Mouse (Mus musculus) heart, postnatal 10 days (tissue): Measurements from ENCODE around the gene Amz1. TPM values are rescaled to one million over a fixed set of nuclear protein-coding genes. Genes with fewer than 3 reads are reported as not detected.

Experiments
- DNase-seq, 2 experiments: peaks; one replicate each; pipeline ENCODE4 v3.0.0; 2021
- intact Hi-C: fragments of 180-260 bp; cut with DNase I; formaldehyde crosslinking; loops from one replicate; pipeline ENCODE4 v1.15.1; 2025
- total RNA-seq, 2 experiments: library from RNA; stranded (reverse); gene quantifications; 2 replicates each; pipeline ENCODE4 v1.2.3; 2021

Gene Amz1
- total RNA-seq, 2 experiments from 2014 or later = 0.74 to 0.84 TPM

DNA sequence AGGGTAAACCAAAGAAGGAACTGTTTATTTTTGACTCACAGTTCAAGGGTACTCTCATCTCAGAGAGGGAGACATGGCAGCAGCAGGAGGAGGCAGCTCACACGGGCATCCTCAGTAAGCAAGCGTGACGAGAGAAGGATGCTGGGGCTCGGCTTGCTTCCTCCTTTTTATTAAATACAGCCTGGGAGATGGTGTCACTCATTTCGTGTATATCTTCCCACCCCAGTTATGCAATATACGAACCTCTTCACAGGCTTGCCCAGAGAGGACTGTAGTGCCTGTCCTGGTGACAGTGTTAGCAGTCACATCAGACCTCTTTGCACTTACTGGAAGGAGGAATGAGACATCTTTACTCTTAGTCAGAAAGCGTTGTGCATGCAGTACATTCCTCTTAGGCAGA lies 3.2 kb upstream of the Amz1 start:
- no peak for DNase-seq
- intact Hi-C loops = no loop called here

DNA sequence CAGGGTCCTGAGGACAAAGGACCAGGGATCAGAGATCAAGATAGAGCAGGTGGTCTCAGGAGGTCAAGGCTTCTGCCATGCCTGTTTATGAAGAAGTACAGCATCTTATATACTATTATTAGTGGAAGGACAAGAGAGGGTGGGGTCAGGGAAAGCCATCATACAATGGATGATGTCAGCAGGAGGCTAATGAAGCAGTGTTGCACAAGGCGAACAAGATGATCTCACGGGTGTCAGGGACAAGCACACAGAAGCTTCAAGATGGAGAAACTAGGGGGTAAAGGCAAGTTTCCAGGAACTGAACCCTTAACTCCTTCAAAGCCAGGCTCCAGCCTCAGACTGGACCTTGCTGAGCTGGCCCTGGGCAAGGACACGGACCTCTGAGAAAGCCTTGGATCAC lies 1.8 kb upstream of the Amz1 start:
- no peak for DNase-seq
- intact Hi-C loops = no loop called here

DNA sequence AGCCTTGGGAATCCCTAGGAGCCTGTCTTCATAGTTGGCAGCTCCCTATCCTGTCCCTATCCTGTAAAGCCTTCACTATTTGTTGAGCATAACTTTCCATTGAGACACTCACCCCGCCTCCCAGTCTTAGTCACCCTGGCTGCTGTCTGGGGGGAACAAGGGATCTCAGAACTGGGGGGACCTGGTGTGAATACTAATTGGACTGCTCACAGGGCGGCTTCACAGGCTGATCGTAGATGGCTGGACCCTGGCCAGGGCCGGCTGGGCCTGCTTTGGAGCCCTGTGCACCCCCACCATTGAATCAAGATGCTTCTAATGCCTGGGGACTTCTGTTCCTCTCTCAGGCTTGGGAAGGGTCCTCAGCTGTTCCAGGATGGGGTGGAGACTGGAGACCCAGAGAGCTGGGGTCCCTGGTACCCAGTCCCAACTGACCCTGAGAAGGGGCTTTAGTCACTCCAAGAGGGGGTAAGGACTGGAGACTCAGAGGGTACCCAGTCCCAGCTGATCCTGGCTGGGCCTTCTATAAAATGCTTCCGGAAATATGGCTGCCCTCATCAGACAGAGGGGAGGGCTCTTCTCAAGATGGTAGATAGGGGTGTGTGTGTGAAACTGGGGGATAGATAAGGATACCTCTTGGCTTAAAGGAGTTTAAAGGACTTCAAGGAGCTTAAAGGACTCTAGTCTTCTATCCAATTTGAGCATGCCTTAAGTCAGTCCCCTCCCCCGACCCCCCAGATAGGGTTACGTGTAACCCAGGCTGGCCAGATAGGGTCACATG lies 2.3 kb downstream of the Amz1 start:
- DNase-seq = no peak

DNA sequence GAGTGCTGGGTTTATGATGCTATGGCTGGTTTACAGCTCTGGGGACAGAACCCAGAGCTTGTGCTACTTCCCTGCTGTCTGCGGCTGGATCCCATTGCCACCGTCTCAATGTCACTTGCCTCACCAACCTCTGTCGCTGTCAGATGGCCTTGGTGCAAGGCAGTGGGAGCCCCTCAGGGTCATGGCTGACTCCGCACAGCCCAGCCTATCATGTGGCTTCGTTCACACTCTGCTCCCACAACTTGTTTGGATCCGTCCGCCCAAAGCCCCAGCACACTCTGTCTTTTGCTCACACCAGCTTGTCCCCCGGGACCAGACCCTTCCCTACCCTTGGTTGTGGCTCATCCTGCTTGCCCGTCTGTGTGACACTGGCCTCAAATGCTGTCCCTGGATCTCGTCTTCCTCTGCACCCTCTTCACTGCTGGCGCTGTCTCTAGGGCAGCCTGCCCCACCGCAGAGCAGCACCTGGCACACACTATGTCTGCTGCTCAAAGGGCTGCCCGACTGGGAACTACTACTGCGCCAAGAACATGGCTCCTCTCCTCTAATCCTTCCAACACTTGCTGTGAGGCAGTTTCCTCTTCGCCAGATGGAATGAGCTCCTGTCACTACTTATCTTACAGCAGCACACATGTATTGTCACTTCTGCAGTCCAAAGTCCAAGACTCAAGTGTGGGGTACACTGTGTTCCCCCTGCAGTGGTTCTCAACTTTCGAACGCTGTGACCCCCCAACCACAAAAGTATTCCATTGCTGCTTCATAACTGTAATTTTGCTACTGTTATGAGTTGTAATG lies 3.2 kb downstream of the Amz1 start:
- DNase-seq = no peak
- intact Hi-C loops = no loop called here

More for the DNA sequence above, 2.3 kb downstream of the Amz1 start:
- intact Hi-C loops = no loop called here

DNA sequence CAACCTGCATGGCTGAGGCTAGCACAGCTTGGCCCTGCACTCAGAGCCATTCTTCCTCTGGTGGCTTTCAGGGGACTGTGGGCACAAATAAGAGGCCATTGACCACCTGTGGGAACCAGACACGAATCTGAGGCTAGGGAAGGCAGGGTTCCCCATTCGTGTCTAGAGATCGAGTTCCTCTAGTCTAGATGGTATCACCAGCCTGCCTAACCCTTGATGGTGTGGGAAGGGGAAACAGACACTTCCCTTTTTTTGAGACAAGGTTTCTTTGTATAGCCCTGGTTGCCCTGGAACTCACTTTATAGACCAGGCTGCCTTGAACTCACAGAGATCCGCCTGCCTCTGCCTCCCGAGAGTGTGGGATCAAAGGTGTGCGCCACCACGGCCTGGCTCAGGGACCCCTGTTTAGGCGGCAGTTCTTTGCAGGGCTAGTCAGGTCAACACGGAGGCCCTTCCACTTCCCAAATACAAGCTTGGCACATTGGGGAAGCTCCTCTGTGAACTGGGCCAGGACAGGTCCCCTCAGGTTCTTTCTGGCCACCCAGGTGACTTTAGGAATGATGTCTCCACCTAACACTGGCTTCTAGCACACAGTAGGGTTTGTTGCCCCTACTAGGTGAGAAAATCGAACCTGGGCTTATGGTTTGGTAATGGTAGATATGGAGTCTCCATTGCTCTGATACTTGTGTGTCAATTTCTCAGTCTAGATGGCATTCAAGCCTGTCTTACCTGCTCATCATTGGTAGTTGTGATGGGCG lies 7.3 kb downstream of the Amz1 start:
- intact Hi-C loops = no loop called here
- no peak for DNase-seq

DNA sequence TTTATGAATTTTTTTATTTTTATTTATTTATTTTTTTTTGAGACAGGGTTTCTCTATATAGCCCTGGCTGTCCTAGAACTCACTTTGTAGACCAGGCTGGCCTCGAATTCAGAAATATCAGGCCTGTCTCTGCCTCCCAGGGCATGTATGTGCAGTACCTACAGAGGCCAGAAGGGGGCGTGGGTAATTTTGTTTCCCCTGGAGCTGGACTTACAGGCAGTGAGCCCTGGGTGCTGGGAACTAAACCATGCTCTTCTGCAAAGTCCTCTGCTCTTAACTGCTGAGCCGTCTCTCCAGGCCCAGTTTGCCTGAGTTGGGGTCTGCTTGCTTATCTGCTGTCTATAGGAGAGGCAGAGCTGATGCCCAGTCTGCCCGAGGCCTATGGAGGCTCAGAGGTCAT lies 8.3 kb downstream of the Amz1 start:
- intact Hi-C loops = no loop called here

DNA sequence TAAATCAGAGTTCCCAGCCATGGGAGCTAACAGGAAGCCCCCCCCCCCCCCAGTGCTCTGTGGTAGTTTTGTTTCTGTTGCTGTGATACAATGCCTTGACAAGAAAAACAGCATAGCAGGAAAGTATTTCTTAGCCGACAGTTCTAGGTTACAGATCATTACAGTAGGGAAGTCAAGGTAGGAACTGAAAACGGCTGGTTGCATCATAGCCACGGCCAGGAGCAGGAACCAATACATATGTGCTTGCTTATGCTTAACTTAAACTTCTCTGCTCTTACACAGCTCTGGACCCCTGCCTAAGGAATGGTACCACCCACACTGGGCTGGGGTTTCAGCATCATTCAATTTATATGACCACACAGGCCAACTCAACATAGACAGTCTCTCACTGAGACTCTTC lies 9.4 kb downstream of the Amz1 start:
- no peak for DNase-seq
- intact Hi-C loops = no loop called here

More for the DNA sequence above, 8.3 kb downstream of the Amz1 start:
- no peak for DNase-seq

DNA sequence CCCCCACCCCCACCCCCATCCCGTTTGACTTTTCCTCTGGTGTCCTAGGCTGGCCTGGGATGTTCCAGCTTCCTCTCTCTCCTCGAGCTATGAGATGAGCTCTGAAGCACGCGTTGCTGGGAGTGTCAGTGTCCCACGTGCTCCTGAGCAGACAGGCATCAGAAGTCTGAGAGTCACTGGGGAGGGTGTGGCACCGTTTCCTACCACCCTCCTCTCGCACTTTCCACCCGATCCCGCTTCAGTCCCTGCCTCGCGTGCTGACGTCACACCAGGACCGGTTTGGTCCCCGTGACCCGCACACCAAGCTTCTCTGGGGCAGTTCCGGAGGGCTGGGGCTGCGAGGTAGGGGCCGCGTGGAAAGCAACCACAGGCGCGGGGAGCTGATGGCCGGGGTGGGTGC lies 11.4 kb downstream of the Amz1 start:
- intact Hi-C loops = no loop called here
- peak; percentile 30 to 32 for DNase-seq

DNA sequence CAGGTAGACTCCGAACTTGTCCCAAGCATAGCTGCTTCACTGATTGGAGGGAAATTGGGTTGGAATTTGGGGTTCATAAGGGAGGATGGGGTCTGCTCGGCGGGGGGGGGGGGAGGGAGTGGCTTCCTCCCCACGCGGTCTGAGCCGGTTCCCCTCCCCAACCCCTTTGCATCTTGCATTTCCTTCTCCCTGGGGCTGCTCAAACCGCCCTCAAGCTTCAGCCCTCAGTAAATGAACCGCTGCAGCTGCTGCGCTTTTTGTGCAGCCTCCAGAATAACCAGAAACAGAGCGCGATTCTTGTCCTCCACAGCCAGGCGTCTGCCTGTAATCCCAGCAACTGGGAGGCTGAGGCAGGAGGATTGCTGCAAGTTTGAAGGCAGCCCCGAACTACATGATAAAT lies 12.2 kb downstream of the Amz1 start:
- intact Hi-C loops = no loop called here
- DNase-seq = no peak

DNA sequence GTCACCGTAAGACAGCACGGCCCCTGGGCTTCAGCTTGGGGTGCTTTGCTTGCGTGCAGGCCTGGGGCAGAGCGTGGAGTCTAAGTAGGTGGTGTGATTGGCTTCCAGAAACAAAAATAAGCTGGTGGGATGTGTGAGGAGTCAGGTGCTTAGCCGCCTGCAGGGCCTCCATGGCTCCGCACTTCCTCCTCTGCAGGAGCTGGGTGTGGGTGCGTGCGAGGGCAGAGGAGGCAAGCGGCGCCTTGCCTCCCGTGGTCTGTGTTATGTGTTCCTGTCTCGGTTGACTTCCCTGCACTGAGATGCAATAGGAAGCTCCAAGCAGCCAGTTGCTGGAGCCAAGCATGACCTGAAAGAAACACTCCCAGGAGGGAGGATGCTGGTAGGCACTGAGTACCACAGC lies 15.9 kb downstream of the Amz1 start:
- intact Hi-C loops = no loop called here
- no peak for DNase-seq

DNA sequence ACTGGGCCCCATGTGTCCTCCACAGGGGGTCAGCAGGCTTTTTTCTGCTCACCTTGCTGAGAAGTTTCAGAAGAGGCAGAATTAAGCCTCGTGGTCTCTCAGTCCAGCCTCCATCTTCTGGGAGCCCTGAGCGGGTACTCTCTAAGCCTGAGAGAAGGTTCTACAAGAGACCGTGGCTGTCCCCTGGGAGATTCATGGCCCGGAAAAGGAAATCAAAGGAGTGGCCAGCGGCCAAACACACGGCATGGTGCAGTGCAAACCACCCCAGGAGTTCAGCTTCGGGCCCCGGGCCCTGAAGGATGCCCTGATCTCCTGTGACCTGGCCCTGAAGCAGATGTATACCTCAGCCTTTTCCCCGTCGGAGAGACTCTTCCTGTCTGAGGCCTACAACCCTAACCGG lies 17.1 kb downstream of the Amz1 start:
- intact Hi-C loops = no loop called here
- DNase-seq = peak in 1 of 2 experiments; percentile 67

DNA sequence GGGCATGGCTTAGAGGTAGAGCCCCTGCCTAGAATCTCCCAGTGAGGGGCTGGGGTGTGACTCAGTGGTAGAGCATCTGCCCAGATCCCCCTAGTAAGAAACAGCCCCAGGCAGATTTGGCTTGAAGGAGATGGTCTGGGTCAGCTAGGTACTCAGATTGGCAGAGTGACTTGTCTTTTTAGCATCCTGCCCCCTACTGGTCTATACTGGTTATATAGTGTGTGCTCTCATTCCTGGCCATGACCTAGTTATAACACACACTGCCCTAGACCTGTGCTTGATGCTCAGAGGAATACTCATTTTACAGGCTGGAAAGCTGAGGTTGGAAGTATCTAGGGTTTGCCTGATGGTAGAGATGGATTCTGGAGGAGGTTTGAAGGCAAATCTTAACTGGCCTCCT lies 17.9 kb downstream of the Amz1 start:
- DNase-seq = no peak
- intact Hi-C loops = no loop called here

DNA sequence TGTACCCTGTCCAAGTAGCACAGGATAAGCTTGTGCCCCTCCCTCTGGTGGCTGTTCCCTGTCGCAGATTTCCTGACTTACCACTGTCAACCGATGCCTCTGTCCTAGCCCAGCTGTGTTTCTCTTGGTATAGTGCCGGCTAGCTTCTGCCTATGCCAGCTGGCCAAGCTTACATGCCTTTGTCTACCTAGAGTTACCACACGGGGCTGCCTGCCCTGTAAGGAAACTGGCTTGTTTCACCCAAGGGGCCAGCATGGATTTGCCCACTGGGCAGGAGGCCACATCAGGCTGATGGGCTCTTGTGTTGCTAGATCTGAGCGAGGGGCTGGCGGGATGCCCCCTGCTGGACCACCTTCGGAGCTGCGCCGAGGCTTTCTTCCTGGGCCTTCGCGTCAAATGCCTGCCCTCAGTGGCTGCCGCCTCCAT lies 19.8 kb downstream of the Amz1 start:
- intact Hi-C loops = no loop called here
- no peak for DNase-seq

DNA sequence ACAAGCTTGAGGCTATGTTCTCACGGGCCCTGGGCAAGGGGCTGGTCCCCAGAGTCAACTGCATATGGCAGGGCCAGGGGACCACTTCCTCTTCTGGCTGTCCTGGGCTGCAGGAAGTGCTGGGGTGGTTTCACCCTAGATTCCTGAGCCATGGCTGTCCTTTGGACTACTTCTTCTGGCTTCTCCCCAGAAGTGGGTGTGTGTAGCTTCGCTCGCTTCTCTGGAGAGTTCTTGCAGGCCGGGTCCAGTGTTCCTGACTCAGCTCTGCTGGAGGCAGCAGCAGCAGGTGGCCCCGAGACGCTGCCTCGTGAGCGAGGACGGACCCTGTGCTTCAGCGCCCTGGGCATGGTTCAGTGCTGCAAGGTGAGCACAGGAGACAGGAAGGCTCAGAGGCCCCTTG lies 24.5 kb downstream of the Amz1 start:
- no peak for DNase-seq

DNA sequence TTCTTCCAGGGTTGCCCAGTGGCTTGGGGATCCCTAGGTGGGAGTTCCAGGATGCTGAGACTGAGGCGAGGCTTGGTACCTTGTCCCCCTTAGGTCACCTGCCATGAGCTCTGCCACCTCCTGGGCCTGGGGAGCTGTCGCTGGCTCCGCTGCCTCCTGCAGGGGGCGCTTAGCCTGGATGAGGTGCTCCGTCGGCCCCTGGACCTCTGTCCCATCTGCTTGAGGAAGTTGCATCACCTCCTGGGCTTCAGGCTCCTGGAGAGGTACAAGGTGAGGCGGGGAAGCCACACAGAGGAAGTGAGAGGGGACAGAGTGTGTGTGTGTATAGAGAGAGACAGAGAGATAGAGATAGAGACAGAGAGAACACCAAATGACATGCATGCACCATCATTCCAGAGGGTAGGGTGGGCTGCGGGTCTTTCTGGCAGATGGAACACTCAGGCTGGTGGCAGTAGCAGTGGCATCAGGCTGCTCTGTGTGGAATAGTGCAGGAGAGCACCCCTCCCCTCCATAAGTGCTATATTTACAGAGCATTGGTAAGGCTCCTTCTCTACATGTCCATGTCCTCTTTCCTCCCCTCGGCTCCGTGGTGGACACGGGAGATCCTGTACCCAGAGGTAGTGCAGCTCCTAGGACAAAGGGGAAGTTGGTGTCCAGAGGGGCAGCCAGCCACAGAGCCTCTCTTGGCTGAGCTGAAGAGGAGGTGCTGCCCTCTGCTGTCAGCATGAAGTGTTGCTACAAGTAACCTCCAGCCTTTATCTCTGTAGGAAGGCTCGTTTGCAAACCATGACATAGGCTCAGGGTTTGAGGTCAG lies 25.3 kb downstream of the Amz1 start:
- intact Hi-C loops = loop anchor here (2.0 to 5.0 kb wide), 2 partner anchors 38 to 212 kb away; no protein-coding TSS in a partner anchor
- peak; percentile 83 to 87 for DNase-seq

More for the DNA sequence above, 24.5 kb downstream of the Amz1 start:
- intact Hi-C loops = loop anchor here (2.0 to 5.0 kb wide), 2 partner anchors 38 to 211 kb away; no protein-coding TSS in a partner anchor

DNA sequence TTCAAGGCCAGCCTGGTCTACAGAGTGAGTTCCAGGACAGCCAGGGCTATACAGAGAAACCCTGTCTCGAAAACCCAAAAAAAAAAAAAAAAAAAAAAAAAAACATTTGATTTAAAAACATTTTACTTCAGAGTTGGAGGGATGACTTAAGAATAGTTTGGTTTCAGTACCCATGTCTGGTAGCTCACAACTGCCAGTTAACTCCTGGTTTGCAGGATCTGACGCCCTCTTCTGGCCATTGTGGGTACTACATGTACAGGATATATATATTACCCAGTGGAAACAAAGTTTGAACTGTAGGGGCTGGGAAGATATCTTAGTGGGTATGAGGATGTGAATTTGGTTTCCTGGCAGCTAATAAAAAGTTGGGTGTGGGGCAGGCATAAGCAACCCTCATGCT lies 27.0 kb downstream of the Amz1 start:
- intact Hi-C loops = loop anchor here (2.0 to 5.0 kb wide), 2 partner anchors 41 to 74 kb away; no protein-coding TSS in a partner anchor
- peak in 1 of 2 experiments; percentile 61 for DNase-seq

DNA sequence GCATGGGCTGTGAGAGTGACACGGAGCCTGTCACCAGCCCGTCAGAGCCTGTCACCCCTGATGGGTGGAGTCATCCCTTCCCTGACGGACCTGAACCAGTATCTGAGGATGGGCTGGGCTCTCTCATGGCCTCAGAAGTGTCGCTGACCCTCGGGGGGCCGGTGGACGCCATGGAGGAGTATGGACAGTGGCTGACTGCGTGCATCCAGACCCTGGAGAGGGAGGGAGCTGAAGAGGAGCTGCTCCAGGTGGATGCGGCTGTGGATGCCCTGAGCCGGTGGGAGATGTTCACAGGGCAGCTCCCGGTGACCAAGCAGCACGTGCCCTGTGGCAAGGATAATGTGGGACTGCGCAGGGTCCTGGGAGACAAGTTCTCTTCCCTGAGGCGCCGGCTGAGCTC lies 28.1 kb downstream of the Amz1 start:
- intact Hi-C loops = loop anchor here (5.0 kb wide), 1 partner anchor 40 kb away; no protein-coding TSS in a partner anchor
- no peak for DNase-seq

DNA sequence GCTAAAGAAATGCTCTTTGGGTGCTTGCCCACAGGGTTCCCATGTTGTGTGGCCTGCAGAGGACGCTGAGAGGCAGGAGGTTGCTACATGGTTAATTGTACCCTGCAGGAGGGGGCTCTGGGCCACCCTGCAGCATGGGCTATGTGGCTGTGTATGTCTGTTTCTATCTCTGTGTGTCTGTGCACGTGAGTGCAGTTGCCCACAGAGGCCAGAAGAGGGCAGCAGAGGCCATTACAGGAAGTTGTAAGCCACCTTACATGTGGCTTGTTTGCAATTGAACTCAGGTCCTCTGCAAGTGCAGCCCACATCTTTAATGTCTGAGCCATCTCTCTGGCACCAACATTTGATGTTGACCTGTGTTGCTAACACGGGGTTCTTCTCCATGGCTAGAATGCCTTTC lies 28.7 kb downstream of the Amz1 start:
- intact Hi-C loops = loop anchor here (5.0 kb wide), 1 partner anchor 40 kb away; no protein-coding TSS in a partner anchor
- DNase-seq = no peak

DNA sequence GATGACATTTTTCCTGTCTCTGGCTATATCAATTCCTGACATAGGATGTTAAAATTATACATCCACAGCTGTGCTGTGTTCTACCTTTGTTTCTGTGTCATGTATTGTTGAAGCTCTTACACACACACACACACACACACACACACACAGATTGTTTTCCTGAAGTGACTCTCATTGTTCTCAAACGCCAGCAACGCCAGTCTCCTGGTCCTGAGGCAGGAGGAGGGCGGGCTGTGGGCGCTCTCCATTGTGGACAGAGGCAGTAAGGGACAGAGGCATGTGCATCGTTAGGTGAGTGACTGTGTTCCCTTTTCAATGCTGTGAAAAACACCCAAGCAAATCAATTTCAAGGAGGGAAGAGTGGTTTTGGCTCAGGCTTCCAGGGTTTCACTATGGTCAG lies 29.3 kb downstream of the Amz1 start:
- no peak for DNase-seq
- intact Hi-C loops = loop anchor here (5.0 kb wide), 1 partner anchor 39 kb away; no protein-coding TSS in a partner anchor

DNA sequence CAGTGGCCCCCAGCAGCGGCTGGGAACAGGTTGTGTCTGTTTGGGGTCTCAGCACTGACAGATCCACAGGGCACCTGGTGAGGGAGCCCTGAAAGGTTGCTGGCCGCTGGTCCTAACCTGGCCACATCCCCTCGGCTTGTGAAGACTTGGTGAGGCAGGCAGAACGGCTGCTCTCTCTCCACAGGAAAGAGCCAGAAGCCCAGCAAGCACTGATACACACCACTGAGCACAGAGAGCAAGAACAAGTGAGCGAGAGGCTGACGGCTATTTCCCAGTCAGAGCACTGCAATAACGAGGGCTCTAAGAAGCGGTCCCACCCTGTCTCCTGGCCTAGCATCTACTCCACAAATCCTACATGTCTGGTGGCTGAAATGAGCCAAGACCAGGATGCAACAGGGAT lies 34.9 kb downstream of the Amz1 start:
- intact Hi-C loops = no loop called here
- no peak for DNase-seq
